ENCODE assay signal across 8 mouse cellular contexts in the genomic region with DNA sequence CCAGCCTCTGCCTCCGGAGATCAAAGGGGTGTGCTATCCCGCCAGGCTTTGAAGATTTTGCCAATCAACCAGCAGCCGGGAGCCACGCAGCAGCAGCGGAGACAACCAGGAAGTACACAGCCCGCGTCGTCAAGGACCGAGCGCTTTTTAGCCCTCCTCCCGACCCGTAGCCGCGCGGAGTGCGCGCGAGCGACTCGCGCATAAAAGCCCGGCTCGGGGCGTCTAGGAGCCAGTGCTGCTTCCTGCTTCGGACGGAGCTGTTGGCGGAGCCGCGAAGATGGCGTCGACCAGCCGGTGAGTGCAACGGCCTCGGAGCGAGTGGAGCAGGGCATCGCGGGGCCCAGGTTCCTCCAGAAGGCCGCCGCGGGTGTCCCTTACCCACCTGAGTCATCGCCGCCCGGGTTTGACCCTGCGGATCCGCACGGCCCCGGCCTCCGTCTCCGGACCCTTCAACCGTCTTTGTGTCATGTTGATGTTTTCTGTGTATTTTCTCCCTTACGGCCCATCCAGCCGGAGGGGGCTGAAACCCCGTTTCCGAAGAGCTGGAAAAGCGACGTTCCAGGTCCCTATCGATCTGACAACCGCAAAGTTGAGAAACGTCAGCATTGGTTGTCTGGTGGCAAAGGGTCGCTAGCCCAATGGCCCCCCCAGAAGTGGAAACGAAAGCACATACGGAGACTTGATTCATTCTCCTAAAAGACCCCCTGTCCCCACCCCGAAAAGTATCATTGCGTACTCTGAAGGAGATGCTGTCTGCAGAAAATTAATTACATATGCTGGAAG. TPM values are rescaled to one million over a fixed set of nuclear protein-coding genes. Genes with fewer than 3 reads are reported as not detected.
DNase-seq lines count a peak whose midpoint lies in the region; ATAC-seq lines count a peak whose summit lies in the region.

A gene (plus strand): TSS at position 51 of the 783 bp plus-strand sequence.

- ATAC-seq in hindbrain, embryonic 11.5 days (ENCODE audit: low FRiP score), result peak; percentile 100

- H3K4me1 ChIP-seq in hindbrain, embryonic 11.5 days (replicated peaks; ENCODE audit: control insufficient read depth, insufficient read depth, low read length), result no peaks in the 10 kb centered on the region

- H3K27ac ChIP-seq in hindbrain, embryonic 11.5 days (ENCODE audit: low read depth, low read length), result peak within 1 kb of the TSS; percentile 72

- peak within 1 kb of the TSS; percentile 73 for H3K4me3 ChIP-seq in hindbrain, embryonic 11.5 days (ENCODE audit: low read depth, low read length)

- H3K9ac ChIP-seq in hindbrain, embryonic 11.5 days (ENCODE audit: low read depth, low read length), result peak within 1 kb of the TSS; percentile 83

- H3K4me2 ChIP-seq in hindbrain, embryonic 11.5 days (replicated peaks; ENCODE audit: low read depth, low read length), result peak within 1 kb of the TSS; percentile 52

- DNase-seq in MN1 (ENCODE audit: low spot score), result peak; percentile 93
- DNase-seq in cerebellum, adult 9-10 months, result peak; percentile 86
- peak; percentile 85 to 90 for DNase-seq in frontal cortex, adult 2 months (ENCODE audit: extremely low spot score in 1 of 2, low spot score in 1 of 2)
- DNase-seq in hindbrain, embryonic 11.5 days (ENCODE audit: low spot score), result peak; percentile 95
- peak; percentile 91 to 92 for DNase-seq in layer of hippocampus, postnatal 10 days (ENCODE audit: low spot score in 2 of 2)
- peak; percentile 96 for DNase-seq in lung, postnatal 10 days
- peak; percentile 93 for DNase-seq in ovary, postnatal 36 days (ENCODE audit: low spot score)
- DNase-seq in thymus, postnatal 25 days, result peak; percentile 92

- under 1% methylated on average over 61 of the region's 64 CpGs for WGBS in hindbrain, embryonic 11.5 days

- no peaks in the 10 kb centered on the region for H3K27me3 ChIP-seq in hindbrain, embryonic 11.5 days (ENCODE audit: control insufficient read depth, insufficient read depth, low read length)

- no peaks in the 10 kb centered on the region for H3K36me3 ChIP-seq in hindbrain, embryonic 11.5 days (ENCODE audit: control insufficient read depth, insufficient read depth, low read length)

- no peaks in the 10 kb centered on the region for H3K9me3 ChIP-seq in hindbrain, embryonic 11.5 days (ENCODE audit: control insufficient read depth, low read length)

RNA-seq across cellular contexts. Expression of the gene that starts here (rescaled TPM):
- 35.8 and 44.1 TPM in 2 replicates for polyA plus RNA-seq in frontal cortex, adult 2 months (2012; rRNA removed)
- 107 and 108 TPM in 2 replicates for polyA plus RNA-seq in hindbrain, embryonic 11.5 days (2014; fragmentation: Nextera tagmentation; extraction: Ambion mirVana)
- total RNA-seq in layer of hippocampus, postnatal 10 days (2021), result 10 to 100 TPM; 33.7 to 37.9 TPM

Comparison
In these comparisons a context has a peak if more than half of its experiments do, and no peak if none do; other contexts are left out.
1. Peak in every context shown above with its lines: DNase-seq, ATAC-seq, H3K4me3 ChIP-seq and H3K27ac ChIP-seq.